Mouse (Mus musculus): ENCODE results near the gene Tmed9.

DNA sequence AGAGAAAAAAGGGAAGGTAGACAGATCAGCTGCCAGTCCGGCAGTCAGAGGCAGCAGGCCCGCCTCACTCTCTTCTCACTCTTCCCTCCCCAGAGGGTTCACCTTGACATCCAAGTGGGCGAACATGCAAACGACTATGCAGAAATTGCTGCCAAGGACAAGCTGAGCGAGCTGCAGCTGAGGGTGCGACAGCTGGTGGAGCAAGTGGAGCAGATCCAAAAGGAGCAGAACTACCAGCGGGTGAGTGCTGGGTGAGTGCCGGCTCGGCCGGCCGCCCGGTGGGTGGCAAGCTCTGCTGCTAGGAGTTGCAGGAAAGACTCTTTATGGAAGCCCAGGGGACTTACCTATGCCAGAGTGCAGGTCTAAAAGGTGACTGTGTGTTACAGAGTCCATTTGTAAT lies 21.8 kb downstream of the Tmed9 start:
- no peak for TF ChIP-seq CTCF (IDR thresholded peaks at IDR 0.05; ENCODE audit: control insufficient read depth, insufficient read depth, insufficient replicate concordance, low read depth, low read length)
- TF ChIP-seq POLR2A (IDR thresholded peaks at IDR 0.05; ENCODE audit: control insufficient read depth, low read depth, low read length) = no peak

Measured in testis, adult 2 months (tissue).